Mouse (Mus musculus) brain, embryonic 14.5 days (tissue): Measurements from ENCODE around the gene Zfp580.

Experiments
- CTCF ChIP-seq: fragments of 200-500 bp; IDR thresholded peaks from 2 replicates; pipeline ENCODE4 v1.5.1; 2012; ENCODE audit warnings: inconsistent platforms, mild to moderate bottlenecking, moderate library complexity, borderline replicate concordance; ENCODE audit not compliant: insufficient read depth, insufficient read length; ENCODE audit errors: extremely low read depth
- POLR2A ChIP-seq: fragments of 200-500 bp; IDR thresholded peaks from 2 replicates; pipeline ENCODE4 v1.6.1; 2012; ENCODE audit warnings: mild to moderate bottlenecking, inconsistent platforms, borderline replicate concordance; ENCODE audit not compliant: poor library complexity, insufficient read depth, insufficient read length, severe bottlenecking; ENCODE audit errors: extremely low read depth

GRCm38 (mm10) chr7:5031496-5031895 is 19.8 kb upstream of the Zfp580 start:
- no peak for TF ChIP-seq CTCF
- no peak for TF ChIP-seq POLR2A
